Mouse (Mus musculus): ENCODE data around the gene Sec22a.

Gene Sec22a

DNA sequence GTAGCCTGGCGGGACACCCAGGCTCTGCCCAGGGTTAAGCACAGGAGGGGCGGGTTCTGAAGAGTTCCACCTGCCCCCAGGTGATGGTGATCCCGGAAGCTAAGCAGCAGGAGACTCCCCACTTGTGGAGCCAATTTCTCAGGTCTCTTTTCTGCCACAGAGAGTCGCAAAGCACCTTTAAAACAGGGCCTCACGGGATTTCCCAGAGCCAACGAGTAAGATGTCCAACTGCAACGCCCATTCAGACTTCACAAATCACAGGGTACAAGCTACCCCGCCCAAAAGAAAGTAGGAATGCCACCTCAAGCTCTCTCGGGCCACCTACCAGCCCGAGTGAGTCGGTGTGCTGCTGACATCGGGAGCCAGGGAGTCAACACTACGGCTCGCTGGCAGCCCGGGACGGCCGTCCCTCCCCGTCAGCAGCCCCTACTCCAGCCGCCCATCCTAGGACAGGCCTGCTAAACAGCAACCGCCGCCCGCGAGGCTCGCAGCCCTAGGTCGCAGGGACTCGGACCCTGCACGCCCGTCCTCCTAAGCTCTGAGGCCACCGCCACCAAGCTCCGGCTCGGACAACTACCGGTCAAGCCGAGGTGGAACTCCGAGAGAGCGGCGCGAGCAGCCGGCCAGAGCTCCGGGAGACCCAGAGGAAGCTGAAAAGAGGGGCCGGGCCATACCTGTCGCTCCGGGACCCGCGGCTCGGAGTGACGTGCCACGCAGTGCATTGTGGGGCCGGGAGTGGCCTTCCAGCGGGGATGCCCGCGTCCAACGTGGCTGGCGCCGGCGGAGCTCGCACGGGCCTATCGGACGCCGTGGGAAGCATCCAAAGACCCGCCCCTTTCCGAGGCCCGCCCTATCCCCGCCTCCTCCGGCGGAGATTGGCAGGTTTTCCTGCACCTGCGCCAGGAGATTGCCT lies at the start of gene Sec22a:
Gene Sec22a (minus strand): TSS at position 769 of the 913 bp plus-strand sequence.
- DNase-seq (ENCODE audit: low spot score in 2 of 2) = peak; percentile 93 to 96

GRCm38 (mm10) chr16:35406706-35407105 lies 43.0 kb upstream of the Sec22a start:
- no peak for DNase-seq (ENCODE audit: low spot score in 2 of 2)

DNA sequence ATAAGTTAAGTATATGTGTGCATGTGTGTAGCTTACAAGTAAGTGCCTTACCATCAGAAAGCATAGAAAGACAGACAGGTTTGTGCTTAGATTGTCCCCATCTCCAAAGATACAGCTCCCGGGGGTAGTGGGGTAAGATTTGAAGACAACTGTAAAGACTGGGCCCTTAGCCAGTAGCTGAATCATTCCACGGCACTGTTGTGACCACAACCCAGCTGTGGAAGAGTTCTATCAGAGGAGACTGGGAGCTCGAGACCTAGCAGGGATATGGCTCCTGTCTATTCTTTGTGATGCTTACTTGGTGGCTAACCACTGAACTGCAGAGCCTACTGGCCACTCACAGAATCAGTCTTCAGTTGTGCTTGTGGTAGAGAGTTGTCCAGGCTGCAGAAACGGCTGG lies 42.4 kb upstream of the Sec22a start:
- no peak for DNase-seq (ENCODE audit: low spot score in 2 of 2)

DNA sequence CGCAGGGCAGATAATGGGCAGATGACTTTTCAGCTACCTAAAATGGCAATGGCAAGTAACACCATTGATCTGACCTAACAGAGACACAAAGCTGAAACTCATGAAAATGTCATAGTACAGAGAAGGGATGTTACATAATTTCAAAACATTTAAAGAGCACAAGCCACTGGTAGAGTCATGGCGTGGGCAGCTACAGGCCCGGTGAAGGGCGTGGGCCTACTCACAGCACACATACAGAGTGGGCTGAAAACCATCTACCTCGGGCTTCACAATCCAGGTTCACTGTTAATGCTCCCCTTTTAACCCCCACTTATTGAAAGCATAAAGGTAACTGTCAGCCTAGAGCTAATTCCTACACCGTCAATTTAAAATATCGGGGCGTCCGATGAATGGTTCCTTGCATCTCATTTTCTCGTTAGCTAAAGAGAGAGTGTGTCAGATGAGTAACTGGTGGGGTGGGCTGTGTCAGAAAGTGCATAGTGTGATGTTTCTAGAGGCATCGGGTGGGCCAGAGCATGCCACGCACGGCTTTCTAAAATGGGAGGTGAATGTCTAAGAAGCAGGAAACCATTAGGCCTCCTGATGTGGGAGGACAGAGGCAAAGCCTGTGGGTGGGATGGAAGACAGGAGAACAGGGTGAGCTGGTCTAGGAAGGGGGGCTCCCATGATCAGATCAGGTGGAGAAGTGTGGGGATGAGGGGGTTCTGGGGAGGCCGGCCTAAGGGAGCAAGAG lies 41.8 kb upstream of the Sec22a start:
- DNase-seq (ENCODE audit: low spot score in 2 of 2) = no peak

GRCm38 (mm10) chr16:35404864-35405263 lies 41.1 kb upstream of the Sec22a start:
- no peak for DNase-seq (ENCODE audit: low spot score in 2 of 2)

- DNase-seq (ENCODE audit: low spot score in 2 of 2) = no peak
Measured at GRCm38 (mm10) chr16:35403891-35404290, 40.2 kb upstream of the Sec22a start.

GRCm38 (mm10) chr16:35403356-35403755 lies 39.6 kb upstream of the Sec22a start:
- no peak for DNase-seq (ENCODE audit: low spot score in 2 of 2)

DNA sequence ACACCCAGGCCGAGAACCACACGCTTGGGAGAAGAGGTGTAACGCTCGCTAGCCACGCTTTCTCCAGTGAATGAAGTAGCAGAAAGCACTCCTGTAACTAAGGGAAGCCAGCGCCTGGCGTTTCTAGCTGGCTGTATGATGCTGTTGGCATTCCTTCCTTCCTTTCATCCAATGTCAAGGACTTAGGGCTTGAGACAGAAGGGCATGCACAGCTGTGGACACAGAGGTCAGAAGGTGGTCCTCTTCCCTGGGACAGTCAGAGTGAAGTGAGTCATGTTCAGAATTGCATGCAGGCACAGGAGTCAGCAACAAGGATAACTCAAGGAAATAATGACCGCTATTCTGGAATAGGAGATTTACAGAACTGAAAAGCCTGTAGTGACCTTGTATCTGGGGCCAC lies 29.1 kb upstream of the Sec22a start:
- DNase-seq (ENCODE audit: low spot score in 2 of 2) = no peak

DNA sequence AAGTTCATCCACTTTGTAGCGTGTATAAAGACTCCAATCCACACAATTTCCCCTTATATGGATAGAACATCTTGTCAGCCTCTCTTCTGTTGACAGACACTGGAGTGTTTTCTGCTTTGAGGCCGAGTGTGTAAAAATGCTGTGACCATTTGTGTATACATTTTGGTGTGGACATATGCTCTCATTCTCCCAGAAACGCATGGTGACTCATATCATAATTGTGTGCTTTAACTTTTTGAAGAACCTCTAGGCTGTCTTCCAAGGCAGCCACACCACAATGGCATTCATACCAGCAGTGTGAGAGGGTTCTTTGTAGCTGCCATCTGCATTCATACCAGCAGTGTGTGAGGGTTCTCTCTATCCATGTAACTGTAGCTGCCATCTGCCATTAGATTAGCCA lies 21.9 kb upstream of the Sec22a start:
- DNase-seq (ENCODE audit: low spot score in 2 of 2) = no peak

- no peak for DNase-seq (ENCODE audit: low spot score in 2 of 2)
Measured at GRCm38 (mm10) chr16:35380048-35380447, 16.3 kb upstream of the Sec22a start.

DNA sequence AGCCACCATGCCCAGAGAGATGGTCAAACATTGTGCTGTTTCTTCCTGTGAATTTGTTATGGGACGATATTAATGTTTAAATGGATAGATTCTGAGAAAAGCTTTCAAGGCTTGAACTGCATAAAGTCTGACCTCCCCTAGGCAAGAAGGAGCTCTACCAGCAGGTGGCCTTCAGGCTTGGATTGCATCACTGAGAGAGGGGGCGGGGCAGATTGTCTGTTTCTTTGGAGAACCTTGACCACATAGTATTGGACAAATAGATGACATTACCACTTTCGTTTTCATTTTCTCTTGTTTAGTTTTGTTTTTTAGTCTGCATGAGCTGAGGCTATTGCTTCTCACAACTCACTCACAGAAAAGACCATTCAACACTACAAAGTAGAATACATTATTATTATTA lies 15.6 kb upstream of the Sec22a start:
- DNase-seq (ENCODE audit: low spot score in 2 of 2) = no peak

DNA sequence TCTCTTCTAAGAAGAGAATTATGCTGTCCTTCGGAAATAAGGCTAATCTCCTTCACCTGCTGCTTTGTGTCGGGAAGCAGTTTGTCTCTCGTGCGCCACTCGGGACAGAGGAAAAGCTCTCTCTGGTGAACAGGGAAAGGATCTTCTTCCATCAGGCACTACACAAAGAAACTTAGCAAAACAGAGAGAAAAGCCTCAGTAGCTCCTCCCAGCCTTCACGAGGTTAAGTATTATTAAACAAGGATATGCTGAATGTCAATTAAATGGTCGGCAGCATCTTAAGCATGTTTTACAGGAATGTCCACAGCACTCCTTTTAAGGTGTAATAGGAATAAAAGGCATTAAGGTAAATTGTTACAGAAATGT lies 328 bp upstream of the Sec22a start:
- no peak for DNase-seq (ENCODE audit: low spot score in 2 of 2)

DNA sequence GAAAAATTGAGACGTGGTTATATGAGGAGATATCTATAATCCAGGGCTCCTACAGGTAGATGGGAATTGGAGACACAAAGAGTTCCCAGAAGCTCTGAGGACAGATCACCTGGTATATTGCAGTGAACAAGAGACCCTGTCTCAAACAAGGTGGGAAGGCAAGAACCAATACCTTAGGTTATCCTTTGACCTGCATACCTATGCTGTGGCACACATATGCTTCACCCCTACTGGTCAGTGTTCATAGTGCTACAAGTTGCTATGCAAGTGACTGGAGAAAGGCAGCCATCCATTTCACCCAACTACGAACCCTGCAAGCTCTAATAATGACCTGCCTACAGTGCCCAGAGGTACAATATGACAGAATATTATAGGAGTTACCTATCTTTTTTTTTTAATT lies 1.5 kb downstream of the Sec22a start:
- no peak for DNase-seq (ENCODE audit: low spot score in 2 of 2)

DNA sequence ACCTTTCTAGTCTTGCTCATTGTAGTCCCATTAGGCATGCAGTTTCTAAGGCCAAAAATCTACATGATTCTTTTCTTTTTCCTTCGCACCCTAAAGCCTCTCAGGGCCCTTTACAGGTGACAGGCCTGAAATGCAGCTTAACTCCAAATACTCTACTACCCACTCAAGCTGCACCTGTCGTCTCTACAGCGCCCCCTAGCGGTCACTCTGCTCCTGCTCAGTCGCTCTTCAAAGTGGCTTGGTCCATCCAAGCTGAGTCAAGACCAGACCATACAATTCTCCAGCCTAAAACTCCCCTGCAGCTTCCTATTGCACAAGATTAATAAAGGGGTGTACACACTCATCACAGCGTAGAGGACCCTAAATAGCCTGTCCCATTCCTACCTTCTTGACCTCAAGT lies 3.1 kb downstream of the Sec22a start:
- peak; percentile 18 to 33 for DNase-seq (ENCODE audit: low spot score in 2 of 2)

GRCm38 (mm10) chr16:35357449-35357848 lies 6.3 kb downstream of the Sec22a start:
- DNase-seq (ENCODE audit: low spot score in 2 of 2) = no peak

DNA sequence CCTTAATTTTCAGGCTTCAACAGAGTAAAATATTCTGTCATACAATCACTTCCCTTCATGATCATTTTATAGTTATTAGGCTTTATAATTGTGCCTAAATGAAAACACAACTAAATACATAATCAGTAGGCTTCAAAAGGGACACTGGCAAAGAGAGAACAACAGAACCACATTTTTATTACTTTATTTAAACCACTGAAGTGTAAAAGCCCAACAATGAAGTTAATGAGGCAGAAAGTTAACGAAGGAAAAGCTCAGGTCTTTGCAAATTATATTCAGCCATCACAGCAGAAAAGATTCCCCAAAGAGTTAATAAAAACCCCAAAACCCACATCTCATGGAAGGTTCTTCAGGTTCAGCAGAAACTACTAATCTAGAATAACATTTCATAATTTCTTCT lies 33.3 kb downstream of the Sec22a start:
- no peak for DNase-seq (ENCODE audit: low spot score in 2 of 2)

DNA sequence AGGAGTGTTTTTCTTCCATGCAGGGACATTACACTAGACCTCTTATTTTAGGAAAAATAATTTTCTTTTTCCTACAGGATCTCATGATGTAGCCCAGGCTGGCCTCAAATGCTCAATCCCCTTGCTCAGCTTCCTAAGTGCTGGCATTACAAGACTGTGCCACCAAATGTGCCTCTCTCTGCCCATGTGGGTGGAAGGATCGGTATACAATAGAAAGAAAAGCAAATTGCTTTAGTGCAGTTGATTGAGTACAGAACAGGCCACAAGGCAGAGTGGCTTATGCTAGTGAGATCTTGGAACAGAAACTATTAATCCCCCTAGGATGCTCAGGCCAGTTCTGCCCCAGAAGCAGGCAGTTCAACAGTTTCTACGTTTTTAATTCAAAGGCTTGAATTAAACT lies 43.9 kb downstream of the Sec22a start:
- DNase-seq (ENCODE audit: low spot score in 2 of 2) = no peak

- DNase-seq (ENCODE audit: low spot score in 2 of 2) = peak in 1 of 2 experiments; percentile 38
Measured at GRCm38 (mm10) chr16:35319335-35319734, 44.4 kb downstream of the Sec22a start.

- DNase-seq (ENCODE audit: low spot score in 2 of 2) = no peak
Measured at GRCm38 (mm10) chr16:35318397-35318796, 45.3 kb downstream of the Sec22a start.

- no peak for DNase-seq (ENCODE audit: low spot score in 2 of 2)
Measured at GRCm38 (mm10) chr16:35317460-35317859, 46.3 kb downstream of the Sec22a start.

DNA sequence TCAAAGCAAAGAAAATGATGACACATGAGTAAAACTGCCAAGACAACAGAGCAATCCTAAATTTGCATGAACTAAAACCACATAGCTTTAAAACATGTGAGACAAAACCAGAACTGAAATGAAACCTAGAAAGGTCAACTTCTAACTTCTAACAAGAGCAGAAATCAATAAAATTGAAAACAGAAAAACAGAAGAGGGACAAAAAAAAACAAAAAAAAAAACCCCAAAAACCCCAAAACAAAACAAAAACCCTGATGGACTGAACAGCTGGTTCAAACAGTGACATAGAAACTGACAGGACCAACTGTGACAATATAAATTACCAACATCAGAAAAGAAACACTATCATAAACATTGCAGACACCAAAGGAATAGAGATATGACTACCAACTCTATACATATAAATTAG lies 46.9 kb downstream of the Sec22a start:
- no peak for DNase-seq (ENCODE audit: low spot score in 2 of 2)

GRCm38 (mm10) chr16:35315496-35315895 lies 48.2 kb downstream of the Sec22a start:
- no peak for DNase-seq (ENCODE audit: low spot score in 2 of 2)

- DNase-seq (ENCODE audit: low spot score in 2 of 2) = no peak
Measured at GRCm38 (mm10) chr16:35311586-35311985, 52.1 kb downstream of the Sec22a start.
